Mouse (Mus musculus) intestine, postnatal 0 days (tissue): ENCODE results near the gene Btaf1. TPM values are rescaled to one million over a fixed set of nuclear protein-coding genes. Genes with fewer than 3 reads are reported as not detected.

ENCODE experiments used
- ATAC-seq: fragments of 200-750 bp; cut with Nextera tagmentation; 2 replicates; pipeline ENCODE4 v1.8.0; 2017; ENCODE audit warnings: mild to moderate bottlenecking, moderate TSS enrichment, moderate library complexity
- H3K27ac ChIP-seq: fragments of 300-500 bp; sonication (generic); 2 replicates; pipeline ENCODE4 v1.5.1; 2014; ENCODE audit warnings: mild to moderate bottlenecking, low read depth, low read length, moderate library complexity
- H3K27me3 ChIP-seq: fragments of 300-500 bp; sonication (generic); replicated peaks from 2 replicates; pipeline ENCODE4 v1.6.1; 2014; ENCODE audit warnings: low read length, mixed read lengths; ENCODE audit not compliant: control insufficient read depth, insufficient read depth
- H3K36me3 ChIP-seq: fragments of 300-500 bp; sonication (generic); 2 replicates; pipeline ENCODE4 v1.6.1; 2014; ENCODE audit warnings: mild to moderate bottlenecking, moderate library complexity; ENCODE audit not compliant: control insufficient read depth, insufficient read depth
- H3K4me1 ChIP-seq: fragments of 300-500 bp; sonication (generic); replicated peaks from 2 replicates; pipeline ENCODE4 v1.6.1; 2014; ENCODE audit warnings: antibody characterized with exemption, low read length, mixed read lengths; ENCODE audit not compliant: control insufficient read depth, insufficient read depth
- H3K4me2 ChIP-seq: fragments of 300-500 bp; sonication (generic); replicated peaks from 2 replicates; pipeline ENCODE4 v1.6.1; 2014; ENCODE audit warnings: low read depth, mild to moderate bottlenecking, moderate library complexity
- H3K4me3 ChIP-seq: fragments of 300-500 bp; sonication (generic); 2 replicates; pipeline ENCODE4 v1.5.1; 2014; ENCODE audit warnings: low read depth, low read length
- H3K9ac ChIP-seq: fragments of 300-500 bp; sonication (generic); 2 replicates; pipeline ENCODE4 v1.6.1; 2014; ENCODE audit warnings: mild to moderate bottlenecking, low read depth, low read length
- H3K9me3 ChIP-seq: fragments of 300-500 bp; sonication (generic); 2 replicates; pipeline ENCODE4 v1.6.1; 2016; ENCODE audit warnings: mixed run types; ENCODE audit not compliant: control insufficient read depth
- CTCF ChIP-seq: sonication (generic); IDR thresholded peaks from 2 replicates; pipeline ENCODE4 v1.5.1; 2016; ENCODE audit warnings: low read depth, mild to moderate bottlenecking, control low read depth, antibody characterized with exemption, moderate library complexity
- WGBS: fragments of 180-500 bp; shearing (Covaris S2); extraction: QIAGEN DNeasy Blood & Tissue Kit; methylation state at CpG from one replicate; pipeline ENCODE4 v1.1.7; 2014; 5-methylcytosine and 5-hydroxymethylcytosine counted together
- polyA plus RNA-seq: library from polyadenylated mRNA; unstranded; fragments of >200 nt; fragmentation: Nextera tagmentation; extraction: Ambion mirVana; gene quantifications from 2 replicates; pipeline ENCODE4 v1.2.1, GENCODE M21; 2015

Btaf1 gene
- polyA plus RNA-seq, 1 experiment from 2014 or later: 3.0 TPM

DNA sequence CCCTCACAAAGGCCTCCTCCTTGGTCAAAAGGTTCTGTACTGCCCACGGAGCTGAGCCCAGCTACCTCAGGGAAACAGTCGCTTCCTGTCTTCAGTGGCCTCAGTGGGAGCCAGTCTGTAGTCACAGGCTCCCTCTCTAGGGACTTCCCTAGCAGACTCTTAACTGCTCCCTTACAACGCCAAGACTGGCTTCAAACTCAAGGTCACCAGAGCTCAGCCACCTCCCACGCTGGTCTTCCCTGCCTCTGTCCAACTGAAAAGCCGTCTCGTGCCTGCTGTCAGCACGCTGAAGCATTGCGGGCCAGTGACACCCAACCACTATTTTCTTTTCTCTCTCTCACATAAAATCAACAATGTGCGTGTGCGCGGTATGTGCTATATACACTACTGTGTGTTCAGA lies 100.5 kb downstream of the Btaf1 start:
- no peak for ATAC-seq
- Histone ChIP-seq H3K27ac (no peak overlapping the region), H3K9me3 (no peaks in the 10 kb centered on the region), H3K4me1 (no peaks in the 10 kb centered on the region), H3K4me2 (no peak overlapping the region), H3K9ac (no peak overlapping the region), H3K4me3 (no peak overlapping the region), H3K27me3 (no peaks in the 10 kb centered on the region), H3K36me3 (no peaks in the 10 kb centered on the region)
- no peak for TF ChIP-seq CTCF
- WGBS: 61% methylated on average over 11 of the region's 11 CpGs

DNA sequence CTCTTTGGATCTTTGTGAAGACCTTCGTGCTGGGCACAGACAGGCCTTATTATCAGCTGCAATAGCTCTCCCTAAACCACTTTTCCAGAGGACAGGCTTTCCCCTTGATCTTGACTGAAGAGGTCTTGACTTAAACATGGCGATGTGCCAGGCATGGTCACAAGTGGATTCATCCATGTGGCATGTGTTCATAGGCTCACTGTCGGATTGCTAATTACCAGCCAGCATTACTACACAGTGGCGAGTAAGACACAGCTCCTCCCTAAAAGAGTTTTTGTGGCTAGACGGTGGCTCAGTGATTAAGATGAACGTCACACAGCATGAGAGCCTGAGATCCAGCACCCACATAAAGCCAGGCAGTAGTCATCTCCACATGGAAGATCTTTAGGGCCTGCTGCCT lies 103.9 kb downstream of the Btaf1 start:
- Histone ChIP-seq H3K4me1 (no peaks in the 10 kb centered on the region), H3K4me3 (no peak overlapping the region), H3K4me2 (no peak overlapping the region), H3K9me3 (no peaks in the 10 kb centered on the region), H3K9ac (no peak overlapping the region), H3K36me3 (no peaks in the 10 kb centered on the region), H3K27ac (no peak overlapping the region), H3K27me3 (no peaks in the 10 kb centered on the region)
- 84% methylated on average over 6 of the region's 6 CpGs for WGBS
- ATAC-seq: no peak
- TF ChIP-seq CTCF: no peak

DNA sequence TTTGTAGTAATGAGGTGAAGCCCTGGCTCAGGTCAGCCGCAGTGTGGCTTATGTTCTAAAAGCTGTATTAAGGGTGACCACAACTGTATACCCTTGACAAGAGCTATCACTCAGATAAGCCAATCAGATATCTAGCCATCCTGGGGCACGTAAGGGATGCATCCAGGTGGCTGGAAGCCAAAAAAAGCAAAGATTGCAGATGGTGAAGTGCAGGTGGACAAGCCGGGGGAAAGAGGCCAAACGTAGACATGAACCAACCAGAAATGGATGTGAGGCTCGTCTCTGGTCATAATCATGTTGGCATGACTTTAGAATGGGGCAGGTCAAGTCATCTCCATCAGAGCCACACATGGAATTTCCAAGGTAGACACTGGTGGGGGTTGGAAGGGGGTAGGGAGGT lies 105.6 kb downstream of the Btaf1 start:
- Histone ChIP-seq H3K36me3 (no peaks in the 10 kb centered on the region), H3K9ac (no peak overlapping the region), H3K9me3 (no peaks in the 10 kb centered on the region), H3K4me2 (no peak overlapping the region), H3K27me3 (no peaks in the 10 kb centered on the region), H3K4me1 (no peaks in the 10 kb centered on the region), H3K4me3 (no peak overlapping the region), H3K27ac (no peak overlapping the region)
- 84% methylated on average over 5 of the region's 5 CpGs for WGBS
- TF ChIP-seq CTCF: no peak
- ATAC-seq: no peak

DNA sequence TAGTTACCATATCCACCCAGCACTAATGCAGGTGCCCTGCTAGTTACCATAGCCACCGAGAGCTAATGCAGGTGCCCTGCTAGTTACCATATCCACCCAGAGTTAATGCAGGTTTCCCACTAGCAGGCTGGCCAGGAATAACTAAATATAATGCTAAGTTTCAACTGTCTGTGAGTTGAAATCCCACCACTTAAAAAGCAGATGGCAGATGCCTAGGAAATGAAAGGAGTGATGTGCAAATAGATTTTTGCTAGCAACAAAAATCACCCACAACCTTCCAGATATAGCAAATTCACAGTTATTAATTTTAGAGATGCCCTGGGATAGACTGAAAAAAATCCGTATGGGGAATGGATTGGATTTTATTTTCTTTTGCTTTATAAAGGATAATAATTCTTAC lies 106.5 kb downstream of the Btaf1 start:
- 76% methylated on average over 2 of the region's 2 CpGs for WGBS
- Histone ChIP-seq H3K4me3 (no peak overlapping the region), H3K27ac (no peak overlapping the region), H3K36me3 (no peaks in the 10 kb centered on the region), H3K27me3 (no peaks in the 10 kb centered on the region), H3K4me1 (no peaks in the 10 kb centered on the region), H3K9me3 (no peaks in the 10 kb centered on the region), H3K9ac (no peak overlapping the region), H3K4me2 (no peak overlapping the region)
- ATAC-seq: no peak
- no peak for TF ChIP-seq CTCF

DNA sequence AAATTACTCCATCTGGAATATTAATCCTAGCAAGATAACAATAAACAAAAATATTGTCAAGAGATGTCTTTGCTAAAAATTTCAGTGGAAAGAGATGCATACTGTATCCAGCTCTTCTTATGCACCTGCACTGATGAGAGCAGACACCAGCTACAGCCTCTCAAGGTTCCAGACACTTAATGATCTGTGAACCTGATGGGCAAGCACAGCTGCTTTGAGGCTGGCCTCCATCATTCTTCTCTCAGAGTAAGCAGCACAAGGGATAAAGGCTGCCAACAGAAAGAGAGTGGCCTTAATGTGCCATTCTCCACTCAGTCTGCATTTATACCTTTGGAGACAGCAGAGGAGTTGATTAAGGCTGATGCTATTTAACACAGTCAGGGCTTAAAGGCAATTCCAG lies 115.0 kb downstream of the Btaf1 start:
- Histone ChIP-seq H3K27me3 (no peaks in the 10 kb centered on the region), H3K9ac (no peak overlapping the region), H3K36me3 (no peaks in the 10 kb centered on the region), H3K4me1 (no peaks in the 10 kb centered on the region), H3K27ac (no peak overlapping the region), H3K9me3 (no peaks in the 10 kb centered on the region), H3K4me2 (no peak overlapping the region), H3K4me3 (no peak overlapping the region)
- no peak for TF ChIP-seq CTCF
- no peak for ATAC-seq

DNA sequence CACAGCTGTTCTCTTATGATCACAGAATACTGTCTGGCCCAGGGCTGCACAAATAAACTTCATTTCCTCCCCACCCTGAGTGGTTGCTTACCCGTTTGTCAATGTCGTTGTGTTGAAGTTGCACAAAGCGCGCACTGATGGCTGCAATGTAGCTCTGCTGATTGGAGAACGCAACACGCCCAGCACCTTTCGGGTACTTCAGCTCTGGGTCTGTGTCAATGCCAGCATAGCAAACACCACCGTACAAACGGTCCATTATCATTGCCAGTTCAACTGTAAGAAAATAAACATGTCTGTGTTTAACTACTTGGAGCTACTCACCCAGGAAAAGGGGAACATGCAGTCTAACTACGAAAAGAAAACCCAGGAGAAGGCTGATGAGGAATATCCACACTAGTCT lies 118.6 kb downstream of the Btaf1 start:
- H3K9me3 ChIP-seq: no peaks in the 10 kb centered on the region
- H3K36me3 ChIP-seq: no peaks in the 10 kb centered on the region
- H3K27ac ChIP-seq: no peak overlapping the region
- ATAC-seq: no peak
- no peak overlapping the region for H3K4me2 ChIP-seq
- no peak overlapping the region for H3K9ac ChIP-seq
- 77% methylated on average over 10 of the region's 10 CpGs for WGBS
- H3K4me1 ChIP-seq: no peaks in the 10 kb centered on the region
- H3K27me3 ChIP-seq: no peaks in the 10 kb centered on the region
- no peak for TF ChIP-seq CTCF
- no peak overlapping the region for H3K4me3 ChIP-seq

DNA sequence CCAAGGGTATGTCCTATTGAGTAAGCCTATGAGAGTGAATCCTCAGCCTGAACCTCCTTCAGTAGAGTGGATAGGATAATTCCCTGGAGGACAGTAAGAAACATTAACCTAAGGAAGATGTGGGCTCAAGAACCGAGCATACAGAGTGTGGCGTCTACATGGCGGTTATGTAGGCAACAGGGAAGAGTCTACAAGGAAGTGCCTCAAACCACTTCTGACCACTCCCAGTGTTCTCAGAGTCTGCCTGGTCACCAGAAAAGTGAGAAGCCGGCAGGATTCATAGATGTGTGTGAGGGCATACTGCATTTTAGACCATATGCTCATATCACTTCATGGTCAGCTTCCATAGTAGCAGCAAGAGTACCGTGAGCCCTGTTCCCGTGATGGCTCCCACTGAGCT lies 122.6 kb downstream of the Btaf1 start:
- Histone ChIP-seq H3K36me3 (no peaks in the 10 kb centered on the region), H3K27me3 (no peaks in the 10 kb centered on the region), H3K9ac (no peak overlapping the region), H3K9me3 (no peaks in the 10 kb centered on the region), H3K4me2 (no peak overlapping the region), H3K4me3 (no peak overlapping the region), H3K4me1 (no peaks in the 10 kb centered on the region), H3K27ac (no peak overlapping the region)
- 89% methylated on average over 6 of the region's 6 CpGs for WGBS
- no peak for ATAC-seq
- no peak for TF ChIP-seq CTCF
